ENCODE assay signal across 8 mouse cellular contexts in genomic region chr2:38530955-38531381, GRCm38 (mm10). TPM values are rescaled to one million over a fixed set of nuclear protein-coding genes. Genes with fewer than 3 reads are reported as not detected.
DNase-seq lines count a peak whose midpoint lies in the region; ATAC-seq and TF ChIP-seq lines count a peak whose summit lies in the region.

No protein-coding gene starts in this region.

- ATAC-seq in limb, embryonic 12.5 days (ENCODE audit: insufficient number of reproducible peaks, insufficient read depth, low FRiP score, low TSS enrichment, low read depth), result peak; percentile 56; the same call in 1 of the 2 replicates
- ATAC-seq in heart, embryonic 12.5 days (ENCODE audit: insufficient number of reproducible peaks, low FRiP score), result peak; percentile 87

- H3K36me3 ChIP-seq in limb, embryonic 12.5 days, result 0 out of 2 replicates have a peak, but pooled peaks cover 8% of the 10 kb centered on the region
- peaks cover 7% of the 10 kb centered on the region for H3K36me3 ChIP-seq in limb, embryonic 10.5 days
- H3K36me3 ChIP-seq in heart, embryonic 12.5 days, result 0 out of 2 replicates have a peak, but pooled peaks cover 2% of the 10 kb centered on the region
- H3K36me3 ChIP-seq in myocyte (ENCODE audit: control insufficient read depth, insufficient read depth), result no peaks in the 10 kb centered on the region

- no peaks in the 10 kb centered on the region for H3K9me3 ChIP-seq in limb, embryonic 12.5 days
- H3K9me3 ChIP-seq in limb, embryonic 10.5 days (replicated peaks), result no peaks in the 10 kb centered on the region
- no peaks in the 10 kb centered on the region for H3K9me3 ChIP-seq in heart, embryonic 12.5 days (replicated peaks)

- no peak for TF ChIP-seq POLR2A in myocyte (IDR thresholded peaks at IDR 0.05; ENCODE audit: insufficient read length, low read depth)

- peaks cover 51% of the 10 kb centered on the region for H3K4me1 ChIP-seq in limb, embryonic 12.5 days (replicated peaks)
- peaks cover 47% of the 10 kb centered on the region for H3K4me1 ChIP-seq in limb, embryonic 10.5 days
- H3K4me1 ChIP-seq in heart, embryonic 12.5 days (replicated peaks), result peaks cover 81% of the 10 kb centered on the region

- no peak overlapping the region for H3ac ChIP-seq in myocyte (ENCODE audit: control insufficient read depth, insufficient read length)

- no peaks in the 10 kb centered on the region for H3K27me3 ChIP-seq in limb, embryonic 12.5 days
- no peaks in the 10 kb centered on the region for H3K27me3 ChIP-seq in limb, embryonic 10.5 days (ENCODE audit: low read depth, poor library complexity, severe bottlenecking)
- H3K27me3 ChIP-seq in heart, embryonic 12.5 days (replicated peaks), result no peaks in the 10 kb centered on the region
- H3K27me3 ChIP-seq in myocyte (ENCODE audit: control insufficient read depth, insufficient read depth, insufficient read length), result no peaks in the 10 kb centered on the region

- H3K27ac ChIP-seq in limb, embryonic 12.5 days, result no peak overlapping the region
- no peak overlapping the region for H3K27ac ChIP-seq in limb, embryonic 10.5 days
- peak overlapping the region; percentile 92 for H3K27ac ChIP-seq in heart, embryonic 12.5 days (ENCODE audit: poor library complexity, severe bottlenecking)

- no peak for DNase-seq in limb, embryonic 10.5 days (ENCODE audit: low spot score)
- peak; percentile 24 to 80 for DNase-seq in kidney, postnatal 25 days
- no peak for DNase-seq in left cerebral cortex, adult 9 months (ENCODE audit: low spot score in 2 of 2)
- DNase-seq in right cerebral cortex, postnatal 4 days, result no peak
- DNase-seq in adrenal gland, postnatal 4 days (ENCODE audit: low spot score in 2 of 2), result no peak

- no peak overlapping the region for H3K4me2 ChIP-seq in limb, embryonic 12.5 days
- H3K4me2 ChIP-seq in heart, embryonic 12.5 days, result peak overlapping the region; percentile 30
- H3K4me2 ChIP-seq in myocyte (ENCODE audit: low read depth), result peak overlapping the region; percentile 23

- peaks cover 39% of the 10 kb centered on the region for H3K79me2 ChIP-seq in myocyte (ENCODE audit: control insufficient read depth, insufficient read depth)

- no peak overlapping the region for H3K4me3 ChIP-seq in limb, embryonic 12.5 days (replicated peaks)
- H3K4me3 ChIP-seq in limb, embryonic 10.5 days, result no peak overlapping the region
- no peak overlapping the region for H3K4me3 ChIP-seq in heart, embryonic 12.5 days
- no peak overlapping the region for H3K4me3 ChIP-seq in myocyte

- 53% methylated on average over 6 of the region's 6 CpGs for WGBS in limb, embryonic 12.5 days
- 51% methylated on average over 6 of the region's 6 CpGs for WGBS in limb, embryonic 10.5 days
- WGBS in heart, embryonic 12.5 days, result 8% methylated on average over 6 of the region's 6 CpGs

- no peak overlapping the region for H3K9ac ChIP-seq in limb, embryonic 12.5 days (replicated peaks)
- H3K9ac ChIP-seq in heart, embryonic 12.5 days, result 0 out of 2 replicates have a peak overlapping the region, but pooled peaks have one; percentile 31

TF ChIP-seq in myocyte, 11 proteins besides CTCF, POLR2A, EP300 and RAD21:
- TF ChIP-seq REST (IDR thresholded peaks at IDR 0.05; ENCODE audit: insufficient read depth, insufficient read length) (no peak), TCF12 (IDR thresholded peaks at IDR 0.05; ENCODE audit: insufficient read depth, poor library complexity, severe bottlenecking) (no peak), MYOD1 (IDR thresholded peaks at IDR 0.05; ENCODE audit: control insufficient read depth in 1 of 3, insufficient read length in 2 of 3, low read depth in 2 of 3) (peak in 1 of 3 experiments; percentile 28), MYOG (IDR thresholded peaks at IDR 0.05; ENCODE audit: control insufficient read depth in 1 of 3, insufficient read depth in 1 of 3, insufficient read length in 2 of 3, low read depth in 2 of 3) (peak in 1 of 3 experiments; percentile 43)

RNA-seq across cellular contexts. Expression of gene Nek6, which starts 19.5 kb away (rescaled TPM):
- polyA plus RNA-seq in limb, embryonic 12.5 days (2016; fragmentation: Nextera tagmentation; extraction: Ambion mirVana), result 140 and 159 TPM in 2 replicates
- 67.5 and 83.4 TPM in 2 replicates for polyA plus RNA-seq in limb, embryonic 10.5 days (2016; fragmentation: Nextera tagmentation; extraction: Ambion mirVana)
- polyA plus RNA-seq in heart, embryonic 12.5 days (2016; fragmentation: Nextera tagmentation; extraction: Ambion mirVana), result 71.8 and 79.2 TPM in 2 replicates
- 25.6 TPM for polyA plus RNA-seq in myocyte (2012; fragmentation: generic; extraction: Trizol)
- 10 to 100 TPM; 26.2 to 29.8 TPM for total RNA-seq in adrenal gland, postnatal 4 days (2021)

Comparison
In these comparisons a context has a peak if more than half of its experiments do, and no peak if none do; other contexts are left out.
1. DNase-seq: peak in kidney, postnatal 25 days (2 of 2); none in limb, embryonic 10.5 days (single experiment), left cerebral cortex, adult 9 months (0 of 2), right cerebral cortex, postnatal 4 days (single experiment) and adrenal gland, postnatal 4 days (0 of 2).